Mouse (Mus musculus): ENCODE measurements around the gene Surf1.

DNA sequence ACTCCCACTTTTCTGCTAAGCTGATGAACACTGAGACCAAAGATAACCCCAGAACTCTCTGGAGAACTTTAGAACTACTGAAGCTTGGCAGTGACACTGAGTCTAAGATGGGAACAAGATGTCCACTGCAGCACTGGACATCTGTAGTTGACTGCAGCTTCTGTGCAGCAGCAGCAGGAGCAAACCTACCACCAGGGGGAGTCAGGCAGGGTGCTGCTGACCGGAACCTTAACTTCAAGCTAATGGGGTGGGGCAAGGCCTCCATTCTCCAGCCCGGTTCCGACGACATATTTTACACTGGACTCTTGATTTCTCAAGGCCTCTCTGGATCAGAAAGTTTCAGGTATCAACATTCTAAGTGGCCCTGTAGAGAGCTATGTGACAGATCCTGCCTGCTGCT is 9.2 kb downstream of the Surf1 start:
- TF ChIP-seq POLR2A (IDR thresholded peaks at IDR 0.05; ENCODE audit: borderline replicate concordance, low read depth, low read length) (no peak), CTCF (IDR thresholded peaks at IDR 0.05; ENCODE audit: low read depth, low read length) (peak; percentile 76)
